Mouse (Mus musculus): Measurements from ENCODE around the gene Stx7.
A peak's percentile ranks its signal among the peaks of the same experiment; 100 is the strongest.

Stx7 gene

GRCm38 (mm10) chr10:24167978-24168583 is 19.0 kb downstream of the Stx7 start:
- DNase-seq = no peak

DNA sequence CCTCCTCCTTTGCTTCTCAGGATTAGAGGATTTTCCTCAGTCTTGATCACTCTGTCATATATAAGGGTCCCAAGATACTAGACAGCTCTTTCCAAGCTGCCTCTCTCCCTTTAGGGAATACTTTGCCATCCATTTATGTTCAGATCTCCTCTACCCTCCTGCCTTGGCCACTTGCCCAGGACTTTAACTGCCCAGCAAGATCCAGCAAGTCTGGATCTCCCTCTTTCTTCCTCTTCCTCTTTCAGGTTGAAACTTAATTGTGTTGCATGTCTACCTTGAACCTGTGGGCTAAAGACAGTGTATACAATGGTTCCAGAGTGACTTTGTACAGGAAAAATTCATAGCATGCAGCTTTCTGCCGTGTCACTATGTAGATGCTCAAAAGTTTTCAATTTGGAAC is 19.8 kb downstream of the Stx7 start:
- DNase-seq = no peak

DNA sequence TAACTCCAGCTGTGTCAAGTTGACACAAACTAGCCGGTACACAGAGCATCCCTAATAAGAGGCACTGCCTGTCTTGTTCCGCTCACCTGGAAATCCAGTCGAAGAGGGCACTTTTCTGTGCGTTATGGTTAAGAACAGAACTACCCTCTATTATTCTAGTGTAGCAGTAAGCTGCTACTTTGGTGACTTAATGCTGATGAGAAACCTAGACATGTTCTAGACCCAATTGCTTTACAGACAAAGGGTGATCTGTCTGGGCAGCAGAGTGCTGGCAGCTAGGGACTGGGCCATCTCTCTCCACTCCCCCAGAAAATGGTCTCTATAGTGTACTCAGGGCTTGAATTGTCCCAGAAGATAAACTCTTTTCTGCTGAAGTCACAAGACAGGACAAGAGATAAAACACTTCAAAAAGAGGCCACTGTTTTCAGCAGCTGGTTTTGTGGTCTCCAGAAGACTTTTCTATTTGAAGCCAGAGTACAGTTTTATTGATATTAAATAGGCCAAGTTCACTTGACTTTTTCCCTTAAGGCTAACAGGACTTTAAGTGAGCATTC is 22.9 kb downstream of the Stx7 start:
- DNase-seq = no peak

DNA sequence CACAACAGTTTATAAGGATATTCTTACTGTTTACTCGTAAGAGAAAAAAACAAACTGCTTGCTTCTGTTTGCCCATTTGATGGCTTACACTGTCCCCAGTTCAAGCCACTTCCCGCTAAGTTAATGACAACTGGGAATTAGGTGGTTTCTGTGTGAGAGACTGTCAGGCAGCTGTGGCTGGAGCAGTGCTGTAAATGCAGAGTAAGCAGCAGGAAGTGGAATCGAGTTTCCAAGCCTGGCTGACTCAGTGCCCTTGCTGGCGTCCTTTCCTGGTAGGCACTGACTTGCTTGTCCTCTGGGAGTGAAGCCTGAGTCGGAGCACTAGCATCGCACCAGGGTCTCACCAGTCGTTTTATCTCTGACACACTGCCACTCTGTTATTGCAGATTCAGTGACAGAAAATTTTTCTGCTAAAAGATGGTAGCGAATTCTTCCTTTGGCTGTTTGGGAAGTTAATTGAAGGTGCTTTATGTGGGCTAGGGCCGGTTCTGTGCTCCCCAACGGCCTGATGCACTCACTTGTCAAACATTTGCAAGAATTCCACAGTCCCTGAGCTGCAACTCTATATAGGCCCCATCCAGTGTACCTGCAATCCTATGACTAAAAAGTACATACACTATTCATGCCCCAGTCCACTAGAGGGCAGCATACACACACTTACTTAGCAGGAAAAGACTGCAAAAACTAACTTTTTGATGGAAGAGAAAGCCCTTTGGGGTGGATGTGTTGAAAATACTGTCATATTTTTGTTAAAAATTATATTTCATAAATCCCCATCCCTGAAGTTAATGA is 24.3 kb downstream of the Stx7 start:
- peak in 1 of 2 experiments; percentile 58 for DNase-seq

DNA sequence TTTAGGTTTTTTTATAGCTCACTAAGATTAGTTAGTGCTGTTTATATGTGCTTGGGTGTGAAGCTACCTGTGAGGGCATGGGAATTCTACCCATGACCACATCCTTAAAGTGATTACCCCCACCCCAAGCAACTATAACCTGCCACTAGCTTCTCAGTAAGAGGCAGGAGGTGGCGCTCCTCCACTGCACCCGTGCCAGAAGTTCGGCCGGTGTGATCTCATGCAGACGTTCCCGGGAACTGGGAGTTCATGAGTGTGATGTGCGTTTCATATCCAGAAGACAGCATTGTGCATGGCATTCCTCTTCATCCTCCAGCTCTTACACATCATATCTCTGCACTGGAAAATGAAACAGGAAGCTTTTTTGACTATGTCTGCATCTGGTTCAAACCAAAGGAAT is 41.3 kb downstream of the Stx7 start:
- DNase-seq = no peak

- DNase-seq = no peak
Measured at GRCm38 (mm10) chr10:24191977-24192376, 42.9 kb downstream of the Stx7 start.

- DNase-seq = no peak
Measured at GRCm38 (mm10) chr10:24199303-24199702, 50.2 kb downstream of the Stx7 start.

DNA sequence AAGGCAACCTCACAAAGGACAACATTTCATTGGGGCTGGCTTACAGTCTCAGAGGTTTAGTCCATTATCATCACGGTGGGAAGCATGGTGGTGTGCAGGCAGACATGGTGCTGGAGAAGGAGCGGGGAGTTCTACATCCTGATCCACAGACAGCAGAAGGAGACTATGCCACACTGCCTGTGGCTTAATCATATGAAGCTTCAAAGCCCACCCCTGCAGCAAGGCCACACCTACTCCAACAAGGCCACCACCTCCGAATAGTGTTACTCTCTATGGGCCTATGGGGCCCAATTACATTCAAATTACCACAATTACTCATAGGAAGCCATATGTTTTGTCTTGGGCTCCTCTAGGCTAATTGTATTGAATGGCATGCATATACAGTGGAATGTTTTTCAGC is 51.0 kb downstream of the Stx7 start:
- no peak for DNase-seq

GRCm38 (mm10) chr10:24210075-24210474 is 61.0 kb downstream of the Stx7 start:
- no peak for DNase-seq

DNA sequence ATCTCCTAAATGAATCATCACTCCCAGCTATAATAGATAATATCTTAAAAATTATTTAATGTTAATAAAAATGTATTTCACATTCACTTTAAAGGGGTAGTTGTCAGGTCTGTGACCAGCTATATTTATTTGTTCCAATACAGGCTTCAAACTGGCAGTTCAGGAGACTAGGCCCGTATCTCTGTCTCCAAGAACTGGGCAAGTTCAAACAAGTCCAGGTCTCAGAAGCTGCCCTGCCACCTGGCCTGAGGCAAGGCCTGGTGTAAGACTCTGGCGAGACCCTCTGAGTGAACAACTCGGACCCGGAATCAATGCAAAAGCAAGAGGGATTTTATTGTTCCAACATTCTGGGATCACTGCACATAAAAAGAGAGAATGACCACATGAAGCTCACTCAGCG is 64.2 kb downstream of the Stx7 start:
- DNase-seq = no peak

DNA sequence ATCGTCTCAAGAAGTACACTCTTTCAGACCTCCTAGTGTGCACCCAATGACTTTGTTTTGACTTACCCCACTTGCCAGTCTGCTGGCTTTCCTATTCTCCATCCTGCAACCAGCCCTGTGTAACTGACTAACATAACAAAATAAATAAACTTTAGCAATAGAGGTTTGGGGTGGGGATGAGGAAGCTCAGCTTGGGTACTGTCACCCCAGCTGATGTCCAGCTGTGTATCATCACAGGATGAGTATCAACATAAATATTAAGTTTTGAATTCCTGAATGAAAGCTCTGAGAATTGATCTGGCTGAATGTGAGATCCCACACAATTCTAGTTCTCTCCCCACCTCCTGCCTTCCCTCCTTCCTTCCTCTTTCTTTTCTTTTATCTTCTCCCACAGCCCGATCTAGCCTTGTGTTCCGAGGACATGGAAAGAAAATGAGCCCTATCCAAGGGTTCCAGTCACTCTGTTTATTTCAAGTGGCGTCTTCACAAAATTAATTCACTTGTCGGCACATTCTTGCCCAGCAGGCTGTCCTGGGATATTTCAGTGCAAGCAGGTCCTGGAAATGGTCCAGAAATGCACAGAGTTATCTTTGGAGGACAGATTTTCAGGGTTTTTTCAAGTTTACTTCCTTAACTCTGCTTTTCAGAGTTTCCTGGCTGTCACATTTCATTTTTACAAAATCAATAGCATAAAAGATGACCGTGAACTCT is 68.6 kb downstream of the Stx7 start:
- DNase-seq = peak in 1 of 2 experiments; percentile 8

- DNase-seq = no peak
Measured at GRCm38 (mm10) chr10:24220931-24221330, 71.8 kb downstream of the Stx7 start.

DNA sequence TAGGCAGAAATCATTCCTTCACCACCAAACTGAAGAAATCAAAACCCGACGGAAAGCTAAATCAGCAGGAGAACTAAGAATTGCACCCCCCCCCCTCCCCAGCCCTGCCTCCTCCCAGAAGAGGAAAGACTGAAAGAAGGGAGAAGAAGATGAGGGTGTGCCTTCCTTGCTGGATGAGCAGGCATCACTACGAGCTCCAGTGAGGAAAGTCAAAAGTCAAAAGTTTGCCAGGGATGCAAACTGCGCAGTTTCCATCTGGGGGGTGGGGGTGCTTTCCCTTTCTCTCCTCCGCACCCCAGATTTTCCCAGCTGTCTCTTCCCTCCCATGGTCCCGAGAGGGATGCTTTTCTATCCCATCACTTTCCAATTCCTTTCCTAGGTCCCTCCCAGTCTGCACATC is 73.8 kb downstream of the Stx7 start:
- DNase-seq = no peak

- DNase-seq = peak; percentile 35 to 36
Measured at GRCm38 (mm10) chr10:24223449-24224143, 74.5 kb downstream of the Stx7 start, which contains the start of gene Moxd1. TSS of gene Moxd1 (plus strand) at chr10:24223517.

DNA sequence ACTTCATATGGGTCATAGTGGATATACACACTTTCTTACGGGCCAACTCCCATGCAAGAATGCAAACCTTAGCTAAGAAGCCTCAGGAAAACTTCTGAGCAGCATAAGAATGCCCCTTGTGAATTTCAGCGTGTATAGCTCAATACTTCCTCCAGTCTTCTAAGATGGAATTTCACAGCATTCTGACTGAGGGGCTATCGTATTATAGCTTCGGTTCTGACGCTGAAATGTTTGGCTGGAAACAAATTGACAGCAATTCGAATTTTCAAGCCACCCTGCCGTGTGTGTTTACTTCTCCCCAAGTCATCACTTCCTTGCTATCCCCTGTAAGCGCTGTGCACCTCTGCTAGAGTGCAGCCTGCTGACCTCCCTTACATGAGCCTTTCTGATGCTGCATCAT is 75.5 kb downstream of the Stx7 start:
- DNase-seq = no peak

DNA sequence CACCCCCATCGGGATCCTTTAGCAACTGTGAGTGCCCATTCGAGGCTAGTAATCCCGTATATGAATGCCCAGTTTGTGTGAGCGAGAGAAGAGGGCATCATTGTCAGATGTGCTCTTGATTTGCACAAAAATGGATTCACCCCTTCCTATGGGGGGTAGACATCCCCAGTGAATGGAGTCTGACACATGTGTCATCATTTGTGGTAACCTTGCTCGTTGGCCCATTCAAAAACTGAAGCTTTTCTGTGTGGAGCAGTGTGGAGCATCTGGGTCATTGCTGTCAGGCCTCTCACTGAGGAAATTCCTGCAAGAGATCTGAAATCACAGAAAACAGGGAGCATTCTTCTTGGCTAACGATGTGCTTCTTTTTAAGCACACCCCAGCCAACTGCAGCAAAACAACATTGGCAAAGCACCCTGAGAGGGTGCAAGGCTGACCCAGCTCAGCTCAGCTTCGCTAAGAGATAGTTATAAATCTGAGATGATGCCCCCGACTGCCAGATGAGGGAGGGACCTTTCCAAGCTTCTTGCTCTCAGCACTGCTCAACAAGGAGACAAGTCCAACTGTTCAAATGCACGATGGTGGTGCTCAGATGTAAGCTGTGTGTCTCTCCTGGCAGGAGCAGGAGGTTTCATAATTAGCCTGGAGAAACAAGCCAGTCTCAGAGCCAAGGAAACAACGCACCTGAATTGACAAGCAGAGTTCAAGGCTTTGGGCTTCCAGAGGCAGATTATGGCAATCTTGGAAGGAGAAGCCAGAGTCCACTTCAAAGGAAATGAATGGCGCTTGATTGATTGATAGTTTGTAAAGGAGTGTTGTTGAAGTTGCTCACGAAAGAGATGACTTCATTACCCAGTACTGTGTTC is 79.4 kb downstream of the Stx7 start:
- DNase-seq = no peak

GRCm38 (mm10) chr10:24232281-24232680 is 83.2 kb downstream of the Stx7 start:
- DNase-seq = no peak

GRCm38 (mm10) chr10:24235426-24236283 is 86.6 kb downstream of the Stx7 start:
- no peak for DNase-seq
